Mouse (Mus musculus): Measurements from ENCODE around the gene Hirip3.

Gene Hirip3

GRCm38 (mm10) chr7:126847421-126848398, 14.1 kb upstream of the Hirip3 start:
- in situ Hi-C loops (cut with MboI; ENCODE audit: low pct_unique_long_range_greater_than_20kb in 1 of 2, low sequenced_read_pairs in 2 of 2, unreplicated experiment in 1 of 2): loop anchor here in 1 of 2 experiments (25.0 kb wide), 1 partner anchor 115 kb away; the partner anchor contains the start of gene Sez6l2

GRCm38 (mm10) chr7:126848794-126849193, 13.0 kb upstream of the Hirip3 start:
- in situ Hi-C loops (cut with MboI; ENCODE audit: low pct_unique_long_range_greater_than_20kb in 1 of 2, low sequenced_read_pairs in 2 of 2, unreplicated experiment in 1 of 2): loop anchor here in 1 of 2 experiments (25.0 kb wide), 1 partner anchor 114 kb away; the partner anchor contains the start of gene Sez6l2

- in situ Hi-C loops (cut with MboI; ENCODE audit: low pct_unique_long_range_greater_than_20kb in 1 of 2, low sequenced_read_pairs in 2 of 2, unreplicated experiment in 1 of 2): no loop called here
Observed at GRCm38 (mm10) chr7:126850161-126850560, 11.6 kb upstream of the Hirip3 start.

- in situ Hi-C loops (cut with MboI; ENCODE audit: low pct_unique_long_range_greater_than_20kb in 1 of 2, low sequenced_read_pairs in 2 of 2, unreplicated experiment in 1 of 2): no loop called here
Observed at GRCm38 (mm10) chr7:126851192-126851591, 10.6 kb upstream of the Hirip3 start.

- in situ Hi-C loops (cut with MboI; ENCODE audit: low pct_unique_long_range_greater_than_20kb in 1 of 2, low sequenced_read_pairs in 2 of 2, unreplicated experiment in 1 of 2): no loop called here
Observed at GRCm38 (mm10) chr7:126853454-126853853, 8.3 kb upstream of the Hirip3 start.

- in situ Hi-C loops (cut with MboI; ENCODE audit: low pct_unique_long_range_greater_than_20kb in 1 of 2, low sequenced_read_pairs in 2 of 2, unreplicated experiment in 1 of 2): no loop called here
Observed at GRCm38 (mm10) chr7:126855641-126856040, 6.1 kb upstream of the Hirip3 start.

- in situ Hi-C loops (cut with MboI; ENCODE audit: low pct_unique_long_range_greater_than_20kb in 1 of 2, low sequenced_read_pairs in 2 of 2, unreplicated experiment in 1 of 2): no loop called here
Observed at GRCm38 (mm10) chr7:126856741-126857420, 4.9 kb upstream of the Hirip3 start.

- in situ Hi-C loops (cut with MboI; ENCODE audit: low pct_unique_long_range_greater_than_20kb in 1 of 2, low sequenced_read_pairs in 2 of 2, unreplicated experiment in 1 of 2): no loop called here
Observed at GRCm38 (mm10) chr7:126860987-126861386, 785 bp upstream of the Hirip3 start.

- in situ Hi-C loops (cut with MboI; ENCODE audit: low pct_unique_long_range_greater_than_20kb in 1 of 2, low sequenced_read_pairs in 2 of 2, unreplicated experiment in 1 of 2): no loop called here
Observed at GRCm38 (mm10) chr7:126862147-126862784, 494 bp downstream of the Hirip3 start, which contains the start of gene Ino80e. Gene Ino80e (minus strand): TSS chr7:126862377.

GRCm38 (mm10) chr7:126863791-126864190, 2.0 kb downstream of the Hirip3 start:
- in situ Hi-C loops (cut with MboI; ENCODE audit: low pct_unique_long_range_greater_than_20kb in 1 of 2, low sequenced_read_pairs in 2 of 2, unreplicated experiment in 1 of 2): no loop called here

- in situ Hi-C loops (cut with MboI; ENCODE audit: low pct_unique_long_range_greater_than_20kb in 1 of 2, low sequenced_read_pairs in 2 of 2, unreplicated experiment in 1 of 2): no loop called here
Observed at GRCm38 (mm10) chr7:126867534-126867933, 5.8 kb downstream of the Hirip3 start.

- in situ Hi-C loops (cut with MboI; ENCODE audit: low pct_unique_long_range_greater_than_20kb in 1 of 2, low sequenced_read_pairs in 2 of 2, unreplicated experiment in 1 of 2): no loop called here
Observed at GRCm38 (mm10) chr7:126868003-126868402, 6.2 kb downstream of the Hirip3 start.

- in situ Hi-C loops (cut with MboI; ENCODE audit: low pct_unique_long_range_greater_than_20kb in 1 of 2, low sequenced_read_pairs in 2 of 2, unreplicated experiment in 1 of 2): no loop called here
Observed at GRCm38 (mm10) chr7:126869780-126870519, 8.2 kb downstream of the Hirip3 start.

GRCm38 (mm10) chr7:126870520-126870891, 8.7 kb downstream of the Hirip3 start:
- in situ Hi-C loops (cut with MboI; ENCODE audit: low pct_unique_long_range_greater_than_20kb in 1 of 2, low sequenced_read_pairs in 2 of 2, unreplicated experiment in 1 of 2): no loop called here

- in situ Hi-C loops (cut with MboI; ENCODE audit: low pct_unique_long_range_greater_than_20kb in 1 of 2, low sequenced_read_pairs in 2 of 2, unreplicated experiment in 1 of 2): no loop called here
Observed at GRCm38 (mm10) chr7:126877239-126877638, 15.5 kb downstream of the Hirip3 start.

- in situ Hi-C loops (cut with MboI; ENCODE audit: low pct_unique_long_range_greater_than_20kb in 1 of 2, low sequenced_read_pairs in 2 of 2, unreplicated experiment in 1 of 2): no loop called here
Observed at GRCm38 (mm10) chr7:126881040-126881439, 19.3 kb downstream of the Hirip3 start.

GRCm38 (mm10) chr7:126883731-126884181, 22.0 kb downstream of the Hirip3 start:
- in situ Hi-C loops (cut with MboI; ENCODE audit: low pct_unique_long_range_greater_than_20kb in 1 of 2, low sequenced_read_pairs in 2 of 2, unreplicated experiment in 1 of 2): no loop called here

Data from mouse embryonic stem cell (cell line).